ENCODE assay signal across 7 mouse cellular contexts in the genomic region with DNA sequence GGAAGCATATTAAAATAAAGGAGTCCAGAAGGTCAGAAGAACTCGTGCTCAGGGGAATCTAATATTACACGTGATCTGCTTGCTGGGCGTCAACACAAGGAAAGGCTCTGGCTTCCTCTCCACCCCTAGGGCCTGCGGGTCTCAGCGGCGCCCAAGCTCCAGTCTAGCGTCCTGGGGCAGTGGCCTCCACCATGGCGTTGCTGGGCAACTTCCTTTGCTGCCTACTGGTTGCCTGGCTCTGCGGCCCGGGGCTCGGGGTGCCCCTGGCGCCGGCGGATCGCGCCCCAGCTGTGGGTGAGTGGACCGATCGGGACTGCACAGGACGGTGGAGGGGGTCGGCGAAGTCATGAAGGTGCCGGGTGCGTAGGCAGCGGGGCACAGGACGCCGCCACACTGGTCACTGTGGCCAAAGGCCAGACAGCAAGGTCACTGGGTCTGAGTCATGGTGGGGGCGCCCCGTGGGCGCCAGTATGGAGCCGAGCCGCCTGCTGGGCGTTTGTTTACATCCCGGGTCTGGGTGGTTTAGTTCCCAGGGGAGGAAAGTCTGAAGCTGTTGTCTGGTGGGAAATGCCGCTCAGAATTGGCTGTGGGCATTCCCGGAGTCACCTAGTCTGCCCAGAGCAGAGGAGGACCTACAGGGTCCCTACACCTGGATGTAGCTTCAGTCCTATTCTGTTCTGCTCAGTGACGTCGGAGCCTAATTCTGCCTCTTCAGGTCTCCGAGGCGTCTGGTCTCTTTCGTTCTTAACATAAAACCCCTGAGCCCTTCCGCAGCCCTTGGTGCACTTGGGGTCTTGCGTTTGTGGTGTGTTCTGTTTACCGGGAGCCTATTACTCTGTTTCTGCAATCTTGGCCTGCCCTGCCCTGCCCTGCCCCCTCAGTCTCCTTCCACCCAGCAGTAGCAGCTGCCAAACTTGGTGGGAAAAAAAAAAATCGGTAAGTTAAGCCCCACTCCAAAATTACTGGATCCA. TPM values are rescaled to one million over a fixed set of nuclear protein-coding genes. Genes with fewer than 3 reads are reported as not detected.
DNase-seq lines count a peak whose midpoint lies in the region; ATAC-seq lines count a peak whose summit lies in the region.

No protein-coding gene starts in this region.

- H3K4me1 ChIP-seq in intestine, embryonic 14.5 days (replicated peaks; ENCODE audit: control insufficient read depth, insufficient read depth, low read length), result peaks cover 6% of the 10 kb centered on the region; the same call in 1 of the 2 replicates
- peaks cover 17% of the 10 kb centered on the region for H3K4me1 ChIP-seq in limb, embryonic 13.5 days
- H3K4me1 ChIP-seq in midbrain, embryonic 12.5 days, result peaks cover 21% of the 10 kb centered on the region

- peak overlapping the region; percentile 94 for H3K4me2 ChIP-seq in intestine, embryonic 14.5 days (ENCODE audit: low read length)
- peak overlapping the region; percentile 96 for H3K4me2 ChIP-seq in limb, embryonic 13.5 days (replicated peaks)
- H3K4me2 ChIP-seq in midbrain, embryonic 12.5 days (replicated peaks), result peak overlapping the region; percentile 92

- ATAC-seq in intestine, embryonic 14.5 days (replicated peaks; ENCODE audit: low FRiP score, low TSS enrichment, low read depth), result peak; percentile 84
- ATAC-seq in limb, embryonic 13.5 days (ENCODE audit: low FRiP score, low read depth), result peak; percentile 78
- ATAC-seq in midbrain, embryonic 12.5 days (ENCODE audit: low FRiP score, low read depth), result peak; percentile 82

- H3K9me3 ChIP-seq in intestine, embryonic 14.5 days (ENCODE audit: control insufficient read depth, low read length), result no peaks in the 10 kb centered on the region
- no peaks in the 10 kb centered on the region for H3K9me3 ChIP-seq in limb, embryonic 13.5 days
- H3K9me3 ChIP-seq in midbrain, embryonic 12.5 days, result peaks cover 11% of the 10 kb centered on the region

- H3K4me3 ChIP-seq in intestine, embryonic 14.5 days (ENCODE audit: low read depth, low read length), result peak overlapping the region; percentile 60
- peak overlapping the region; percentile 59 for H3K4me3 ChIP-seq in limb, embryonic 13.5 days
- peak overlapping the region; percentile 56 for H3K4me3 ChIP-seq in midbrain, embryonic 12.5 days

- WGBS in intestine, embryonic 14.5 days, result under 1% methylated on average over 44 of the region's 44 CpGs
- 3% methylated on average over 44 of the region's 44 CpGs for WGBS in limb, embryonic 13.5 days
- 2% methylated on average over 44 of the region's 44 CpGs for WGBS in midbrain, embryonic 12.5 days

- no peaks in the 10 kb centered on the region for H3K36me3 ChIP-seq in intestine, embryonic 14.5 days (ENCODE audit: control insufficient read depth, insufficient read depth, low read length)
- H3K36me3 ChIP-seq in limb, embryonic 13.5 days, result no peaks in the 10 kb centered on the region
- H3K36me3 ChIP-seq in midbrain, embryonic 12.5 days, result peaks cover 26% of the 10 kb centered on the region

- intact Hi-C loops in gastrocnemius, postnatal 36 days (cut with DNase I), result no loop called here

- no peaks in the 10 kb centered on the region for H3K27me3 ChIP-seq in intestine, embryonic 14.5 days (replicated peaks; ENCODE audit: control insufficient read depth, insufficient read depth, low read length)
- H3K27me3 ChIP-seq in limb, embryonic 13.5 days, result no peaks in the 10 kb centered on the region
- H3K27me3 ChIP-seq in midbrain, embryonic 12.5 days, result no peaks in the 10 kb centered on the region

- peak; percentile 86 for DNase-seq in adrenal gland, postnatal 14 days
- DNase-seq in embryo, embryonic 10.5 days (ENCODE audit: low spot score), result peak; percentile 51
- peak; percentile 17 to 52 for DNase-seq in gastrocnemius, postnatal 36 days
- DNase-seq in intestine, embryonic 14.5 days (ENCODE audit: low spot score), result peak; percentile 78
- peak; percentile 31 to 52 for DNase-seq in spleen, adult 18-20 months

- no peak overlapping the region for H3K27ac ChIP-seq in intestine, embryonic 14.5 days (ENCODE audit: low read depth)
- no peak overlapping the region for H3K27ac ChIP-seq in limb, embryonic 13.5 days
- peak overlapping the region; percentile 52 for H3K27ac ChIP-seq in midbrain, embryonic 12.5 days (replicated peaks)

- peak overlapping the region; percentile 69 for H3K9ac ChIP-seq in intestine, embryonic 14.5 days (ENCODE audit: low read length)
- peak overlapping the region; percentile 73 for H3K9ac ChIP-seq in limb, embryonic 13.5 days
- peak overlapping the region; percentile 71 for H3K9ac ChIP-seq in midbrain, embryonic 12.5 days (replicated peaks)

RNA-seq across cellular contexts. Expression of a gene that starts 0.6 kb away (rescaled TPM):
- total RNA-seq in adrenal gland, postnatal 14 days (2021), result 61.6 and 74.6 TPM in 2 replicates
- 10 to 100 TPM; 47.5 to 55.1 TPM for total RNA-seq in gastrocnemius, postnatal 36 days (2021)
- 27.1 and 27.7 TPM in 2 replicates for polyA plus RNA-seq in intestine, embryonic 14.5 days (2014; fragmentation: Nextera tagmentation; extraction: Ambion mirVana)
- polyA plus RNA-seq in limb, embryonic 13.5 days (2015; fragmentation: Nextera tagmentation; extraction: Ambion mirVana), result 10.7 and 11.6 TPM in 2 replicates
- polyA plus RNA-seq in midbrain, embryonic 12.5 days (2016; fragmentation: Nextera tagmentation; extraction: Ambion mirVana), result 8.3 and 10.1 TPM in 2 replicates

RNA-seq across cellular contexts. Expression of a gene that starts 10.1 kb away (rescaled TPM):
- total RNA-seq in adrenal gland, postnatal 14 days (2021), result 4.5 and 8.7 TPM in 2 replicates
- not detected for total RNA-seq in gastrocnemius, postnatal 36 days (2021)
- 58.4 and 59.9 TPM in 2 replicates for polyA plus RNA-seq in intestine, embryonic 14.5 days (2014; fragmentation: Nextera tagmentation; extraction: Ambion mirVana)
- polyA plus RNA-seq in limb, embryonic 13.5 days (2015; fragmentation: Nextera tagmentation; extraction: Ambion mirVana), result 9.3 and 10.8 TPM in 2 replicates
- polyA plus RNA-seq in midbrain, embryonic 12.5 days (2016; fragmentation: Nextera tagmentation; extraction: Ambion mirVana), result 1,010 and 1,136 TPM in 2 replicates

Comparison
In these comparisons a context has a peak if more than half of its experiments do, and no peak if none do; other contexts are left out.
1. DNase-seq: peak in every context shown above with its lines; median percentile 86 in adrenal gland, postnatal 14 days; 78 in intestine, embryonic 14.5 days; 51 in embryo, embryonic 10.5 days; 42 in spleen, adult 18-20 months; 34 in gastrocnemius, postnatal 36 days.
2. RNA of a gene that starts 10.1 kb away (polyA plus RNA-seq): 1,010 to 1,136 TPM in midbrain, embryonic 12.5 days; 58.4 to 59.9 TPM in intestine, embryonic 14.5 days and 9.3 to 10.8 TPM in limb, embryonic 13.5 days; every median in the first group is over 10 times any median in the second.
3. Peak in every context shown above with its lines, with median percentiles within 50 percentile points of each other: ATAC-seq, H3K4me2 ChIP-seq, H3K4me3 ChIP-seq and H3K9ac ChIP-seq.